Mouse (Mus musculus) thymus, postnatal 14 days (tissue): ENCODE measurements around the gene Sh2d5.

Experiments used
- DNase-seq: peaks from one replicate; pipeline ENCODE4 v3.0.0; 2021

The Sh2d5 gene

GRCm38 (mm10) chr4:138261843-138262681 lies 11.9 kb downstream of the Sh2d5 start:
- DNase-seq = peak; percentile 88

- DNase-seq = no peak
Measured at GRCm38 (mm10) chr4:138267869-138268268, 17.7 kb downstream of the Sh2d5 start.

DNA sequence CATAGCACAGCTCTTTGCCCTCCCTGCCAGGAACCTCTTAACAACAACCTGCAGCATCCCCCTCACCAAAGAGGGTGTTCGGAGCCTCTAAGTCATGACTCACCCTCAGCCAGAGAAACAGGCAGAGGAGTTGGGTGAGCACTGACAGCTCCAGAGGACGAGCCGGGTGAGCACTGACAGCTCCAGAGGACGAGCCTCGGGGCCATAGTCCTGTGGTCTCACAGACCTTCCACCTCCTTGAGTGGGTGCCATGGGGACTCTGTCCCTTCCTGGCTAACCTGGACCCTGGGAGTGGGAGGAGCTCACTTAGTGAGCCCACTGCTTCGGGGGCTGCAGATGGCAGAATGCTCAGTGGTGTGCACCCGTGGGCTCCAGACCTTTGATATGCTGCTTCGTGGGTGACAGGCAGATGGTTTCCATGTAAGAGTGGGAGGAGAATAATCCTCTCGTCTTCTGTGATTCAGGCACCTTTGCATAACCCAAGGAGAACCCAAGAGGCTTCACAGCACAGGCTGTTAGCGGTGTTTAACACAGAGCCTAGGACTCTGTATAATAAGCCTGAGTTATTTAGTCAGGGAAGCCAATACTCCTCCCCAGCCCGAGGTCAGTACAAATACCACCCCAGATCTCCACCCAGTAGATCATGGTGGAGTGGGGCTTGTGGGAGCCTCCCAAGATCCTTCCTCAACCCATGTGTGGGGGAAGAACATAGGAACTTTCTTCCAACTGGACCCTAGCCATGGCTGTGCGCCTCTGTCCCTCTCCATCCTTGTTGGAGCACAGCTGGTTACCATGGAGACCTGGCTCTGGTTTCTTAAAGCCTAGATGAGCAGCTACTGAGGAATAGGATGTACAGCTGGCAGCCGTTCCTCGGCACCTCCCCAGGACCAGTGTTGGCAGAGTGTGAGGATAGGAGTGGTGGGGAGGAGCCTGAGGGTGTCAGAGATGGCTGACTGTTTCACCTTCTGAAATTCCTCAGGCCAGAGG lies 22.1 kb downstream of the Sh2d5 start:
- no peak for DNase-seq

GRCm38 (mm10) chr4:138278346-138278745 lies 28.1 kb downstream of the Sh2d5 start:
- DNase-seq = no peak

DNA sequence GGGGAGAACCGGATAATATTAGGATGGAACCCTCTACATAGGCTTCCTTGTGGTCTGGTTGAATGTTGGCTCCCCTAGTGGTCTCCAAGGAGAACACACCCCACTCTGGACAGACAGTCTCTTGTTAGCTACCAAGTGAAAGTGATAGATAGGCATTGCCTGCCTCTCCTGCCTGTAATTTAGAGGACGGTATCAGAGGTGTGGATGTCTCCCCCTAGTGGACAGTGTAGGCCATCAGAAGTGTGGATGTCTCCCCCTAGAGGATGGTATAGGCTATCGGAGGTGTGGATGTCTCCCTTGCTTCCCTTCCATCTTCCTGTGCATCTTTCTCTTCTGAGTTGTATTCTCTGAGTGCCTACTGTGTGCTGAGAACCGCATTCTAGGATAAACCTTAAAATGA lies 32.6 kb downstream of the Sh2d5 start:
- peak; percentile 79 for DNase-seq

GRCm38 (mm10) chr4:138286411-138286810 lies 36.2 kb downstream of the Sh2d5 start:
- DNase-seq = peak; percentile 46

- DNase-seq = no peak
Measured at GRCm38 (mm10) chr4:138288691-138289090, 38.5 kb downstream of the Sh2d5 start.

DNA sequence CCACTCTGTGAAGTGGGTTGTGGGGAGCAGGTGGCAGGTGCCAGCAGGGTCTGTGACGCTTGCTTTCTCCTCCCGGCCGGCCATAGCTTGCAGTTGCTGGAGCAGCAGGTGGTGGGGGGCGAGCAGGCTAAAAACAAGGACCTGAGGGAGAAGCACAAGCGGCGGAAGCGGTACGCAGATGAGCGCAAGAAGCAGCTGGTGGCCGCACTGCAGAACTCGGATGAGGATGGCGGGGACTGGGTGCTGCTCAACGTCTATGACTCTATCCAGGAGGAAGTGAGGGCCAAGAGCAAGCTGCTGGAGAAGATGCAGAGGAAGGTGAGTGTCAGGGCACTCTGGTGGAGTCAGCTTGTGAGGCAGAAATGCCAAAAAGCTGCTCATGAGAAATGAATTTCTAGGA lies 41.8 kb downstream of the Sh2d5 start:
- no peak for DNase-seq

DNA sequence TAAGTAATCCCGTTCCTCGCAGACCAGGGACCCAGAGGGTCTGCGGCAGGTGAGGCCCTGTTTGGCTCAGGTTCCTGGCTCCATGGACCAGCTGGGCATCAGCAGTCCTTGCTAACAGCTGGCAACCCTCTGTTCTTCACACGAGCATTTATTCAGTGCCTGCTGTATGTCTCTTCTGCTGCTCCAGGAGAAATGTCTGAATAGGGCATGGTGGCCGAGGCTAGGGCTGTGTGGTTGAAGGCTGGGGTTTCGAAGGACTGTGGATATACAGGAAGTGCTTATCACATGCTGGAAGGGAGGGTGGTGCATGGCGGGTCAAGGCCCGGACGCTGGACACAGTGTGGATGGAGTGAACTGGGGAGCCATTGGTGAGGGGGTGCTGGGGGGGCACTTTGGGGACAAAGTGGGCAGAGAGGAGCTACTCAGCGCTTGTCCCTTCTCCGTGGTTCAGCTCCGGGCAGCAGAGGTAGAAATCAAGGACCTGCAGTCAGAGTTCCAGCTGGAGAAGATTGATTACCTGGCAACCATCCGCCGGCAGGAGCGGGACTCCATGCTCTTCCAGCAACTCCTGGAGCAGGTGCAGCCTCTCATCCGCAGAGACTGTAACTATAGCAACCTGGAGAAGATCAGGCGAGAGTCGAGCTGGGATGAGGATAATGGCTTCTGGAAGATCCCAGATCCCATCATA lies 43.2 kb downstream of the Sh2d5 start:
- no peak for DNase-seq

DNA sequence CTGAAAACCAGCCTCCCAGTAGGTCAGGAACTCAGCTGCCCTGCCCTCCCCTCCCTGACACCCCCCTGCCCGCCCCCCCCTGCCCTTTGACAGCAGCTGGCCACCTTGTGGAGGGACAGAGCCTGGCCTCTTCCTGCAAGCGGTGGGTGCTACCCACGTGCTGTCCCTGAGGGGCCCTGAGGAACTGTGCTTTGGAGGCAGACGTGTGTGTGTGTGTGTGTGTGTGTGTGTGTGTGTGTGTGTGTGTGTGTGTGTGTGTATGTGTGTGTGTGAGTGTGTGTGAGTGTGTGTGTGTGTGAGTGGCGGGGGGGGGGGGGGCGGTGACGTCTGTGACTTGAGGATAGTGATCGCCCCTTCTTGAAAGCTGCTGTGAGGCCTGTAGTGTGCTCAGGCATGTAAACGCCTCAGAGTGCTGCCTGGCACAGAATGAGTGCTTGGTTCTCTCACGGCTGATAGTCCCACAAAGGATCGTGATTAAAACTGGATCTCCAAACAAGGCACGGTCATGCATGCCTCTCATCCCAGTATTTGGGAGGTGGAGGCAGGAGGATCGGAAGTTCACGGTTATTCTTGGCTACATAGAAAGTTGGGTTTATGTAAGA lies 43.8 kb downstream of the Sh2d5 start:
- no peak for DNase-seq

- DNase-seq = no peak
Measured at GRCm38 (mm10) chr4:138301271-138301780, 51.1 kb downstream of the Sh2d5 start.

- DNase-seq = peak; percentile 2
Measured at GRCm38 (mm10) chr4:138303011-138303410, 52.8 kb downstream of the Sh2d5 start.

DNA sequence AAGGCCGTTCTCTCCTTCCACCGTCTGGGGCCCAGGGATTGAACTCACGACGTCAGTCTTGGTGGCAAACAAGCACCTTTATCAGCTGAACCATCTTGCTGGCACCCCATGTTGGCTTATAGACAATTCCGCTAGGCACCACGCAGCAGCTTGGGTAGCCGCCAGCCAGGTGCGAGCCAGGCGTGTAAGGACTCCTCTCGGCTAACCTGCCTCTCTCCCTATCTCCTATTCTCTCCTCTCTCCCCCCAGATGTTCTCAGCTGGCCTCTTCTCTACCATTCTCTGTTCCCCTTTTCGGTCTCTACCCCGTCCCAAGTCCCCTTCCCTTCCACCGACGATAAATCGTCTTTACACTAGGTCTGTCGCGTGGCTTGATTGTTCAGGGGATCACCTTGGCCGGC lies 53.5 kb downstream of the Sh2d5 start:
- peak; percentile 22 for DNase-seq

DNA sequence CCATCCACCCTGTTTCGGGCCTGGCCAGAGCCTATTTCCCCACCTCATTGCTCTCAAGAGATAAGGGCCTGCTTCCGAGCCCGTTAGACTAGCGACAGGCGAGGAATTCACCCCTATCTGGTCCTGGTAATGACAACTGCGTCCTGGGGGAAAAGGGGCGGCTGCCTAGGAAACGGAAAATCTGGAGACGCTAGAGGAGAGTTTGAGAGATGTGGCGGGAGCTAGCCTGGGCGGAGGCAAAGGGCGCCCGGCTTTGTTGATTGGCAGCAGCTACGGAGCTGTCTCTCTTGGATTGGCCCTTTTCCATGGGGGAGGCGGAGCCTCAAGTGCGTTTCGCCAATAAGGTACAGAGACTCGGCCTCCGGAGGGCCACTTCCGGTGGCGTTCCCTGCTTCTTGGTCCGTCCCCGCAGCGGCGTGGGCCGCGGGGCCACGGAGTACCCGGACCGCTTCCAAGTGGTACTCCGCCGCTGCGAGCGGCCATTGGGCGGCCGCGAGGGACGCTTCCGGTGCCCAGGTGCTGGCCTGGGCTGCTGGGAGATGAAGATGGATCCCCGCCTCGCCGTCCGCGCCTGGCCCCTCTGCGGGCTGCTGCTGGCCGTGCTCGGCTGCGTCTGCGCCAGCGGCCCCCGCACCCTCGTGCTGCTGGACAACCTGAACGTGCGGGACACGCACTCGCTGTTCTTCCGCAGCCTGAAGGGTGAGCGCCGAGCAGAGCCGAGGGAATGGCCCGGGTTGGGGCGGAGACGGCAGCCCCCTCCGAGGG lies 54.3 kb downstream of the Sh2d5 start, which contains the start of gene Ddost:
Gene Ddost (plus strand): TSS at position 391 of the 765 bp plus-strand sequence.
- DNase-seq = peak; percentile 95

- DNase-seq = no peak
Measured at GRCm38 (mm10) chr4:138307025-138307424, 56.8 kb downstream of the Sh2d5 start.

DNA sequence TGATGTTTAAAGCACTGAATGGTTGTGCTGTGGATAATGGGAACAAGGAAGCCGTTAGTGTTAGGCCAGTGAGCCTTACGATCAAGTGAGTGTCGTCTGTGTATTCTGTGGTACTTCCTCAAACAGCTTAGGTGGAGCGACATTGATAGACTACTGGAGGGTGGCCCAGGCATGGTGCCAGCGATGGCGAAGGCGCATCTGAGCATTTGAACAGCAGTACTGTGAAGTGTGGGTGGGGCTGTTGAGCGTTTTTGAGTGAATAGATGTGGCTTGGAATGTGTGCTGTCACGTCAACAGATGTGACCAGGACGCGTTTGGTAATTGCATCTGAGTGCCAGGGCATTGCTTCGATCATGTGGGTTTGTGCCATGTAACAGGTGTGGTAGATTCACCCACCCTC lies 57.5 kb downstream of the Sh2d5 start:
- no peak for DNase-seq

- DNase-seq = no peak
Measured at GRCm38 (mm10) chr4:138310311-138310910, 60.2 kb downstream of the Sh2d5 start.
